Mouse (Mus musculus): ENCODE results near the gene Ccnt1. TPM values are rescaled to one million over a fixed set of nuclear protein-coding genes. Genes with fewer than 3 reads are reported as not detected.
A peak's percentile ranks its signal among the peaks of the same experiment; 100 is the strongest.
"Not testable (repeated sequence)": the region's sequence is repeated elsewhere in the genome, so short reads cannot be mapped to it uniquely, and the experiment has no call there.

Ccnt1 gene
- polyA plus RNA-seq, 1 experiment from 2014 or later: 65.8 TPM

GRCm38 (mm10) chr15:98587751-98588150 lies 17.0 kb upstream of the Ccnt1 start:
- H3K9me3 ChIP-seq (ENCODE audit: control insufficient read depth, low read length): no peaks in the 10 kb centered on the region
- H3K4me2 ChIP-seq (ENCODE audit: low read length): no peak overlapping the region
- H3K27me3 ChIP-seq (ENCODE audit: control insufficient read depth, insufficient read depth, low read length): no peaks in the 10 kb centered on the region
- WGBS: 91% methylated on average over 11 of the region's 11 CpGs
- no peak overlapping the region for H3K27ac ChIP-seq (replicated peaks; ENCODE audit: low read depth, low read length)
- ATAC-seq (ENCODE audit: low FRiP score, low TSS enrichment): no peak
- DNase-seq: no peak
- no peak overlapping the region for H3K9ac ChIP-seq (replicated peaks; ENCODE audit: low read length)
- H3K36me3 ChIP-seq (ENCODE audit: control insufficient read depth, insufficient read depth, low read length): peaks cover 33% of the 10 kb centered on the region
- H3K4me1 ChIP-seq (ENCODE audit: control insufficient read depth, insufficient read depth, low read length): no peaks in the 10 kb centered on the region
- H3K4me3 ChIP-seq (replicated peaks; ENCODE audit: low read depth, low read length): no peak overlapping the region

GRCm38 (mm10) chr15:98586141-98586540 lies 15.4 kb upstream of the Ccnt1 start:
- H3K9ac ChIP-seq (replicated peaks; ENCODE audit: low read length); H3K4me2 ChIP-seq (ENCODE audit: low read length); H3K4me3 ChIP-seq (replicated peaks; ENCODE audit: low read depth, low read length); DNase-seq; H3K4me1 ChIP-seq (ENCODE audit: control insufficient read depth, insufficient read depth, low read length); H3K27me3 ChIP-seq (ENCODE audit: control insufficient read depth, insufficient read depth, low read length); H3K9me3 ChIP-seq (ENCODE audit: control insufficient read depth, low read length); H3K27ac ChIP-seq (replicated peaks; ENCODE audit: low read depth, low read length); ATAC-seq (ENCODE audit: low FRiP score, low TSS enrichment): not testable (repeated sequence)
- peaks cover 17% of the 10 kb centered on the region for H3K36me3 ChIP-seq (ENCODE audit: control insufficient read depth, insufficient read depth, low read length)
- WGBS: 86% methylated on average over 9 of the region's 9 CpGs

GRCm38 (mm10) chr15:98585421-98585820 lies 14.7 kb upstream of the Ccnt1 start:
- Histone ChIP-seq H3K36me3 (ENCODE audit: control insufficient read depth, insufficient read depth, low read length) (peaks cover 10% of the 10 kb centered on the region; the same call in 1 of the 2 replicates), H3K4me1 (ENCODE audit: control insufficient read depth, insufficient read depth, low read length) (no peaks in the 10 kb centered on the region), H3K27me3 (ENCODE audit: control insufficient read depth, insufficient read depth, low read length) (no peaks in the 10 kb centered on the region), H3K27ac (replicated peaks; ENCODE audit: low read depth, low read length) (no peak overlapping the region), H3K9ac (replicated peaks; ENCODE audit: low read length) (no peak overlapping the region), H3K4me2 (ENCODE audit: low read length) (no peak overlapping the region), H3K4me3 (replicated peaks; ENCODE audit: low read depth, low read length) (no peak overlapping the region), H3K9me3 (ENCODE audit: control insufficient read depth, low read length) (no peaks in the 10 kb centered on the region)
- ATAC-seq (ENCODE audit: low FRiP score, low TSS enrichment) (no peak), DNase-seq (no peak)
- WGBS: 43% methylated on average over 7 of the region's 7 CpGs

GRCm38 (mm10) chr15:98582996-98583395 lies 12.3 kb upstream of the Ccnt1 start:
- Histone ChIP-seq H3K4me1 (ENCODE audit: control insufficient read depth, insufficient read depth, low read length) (no peaks in the 10 kb centered on the region), H3K27me3 (ENCODE audit: control insufficient read depth, insufficient read depth, low read length) (no peaks in the 10 kb centered on the region), H3K4me2 (ENCODE audit: low read length) (no peak overlapping the region), H3K9me3 (ENCODE audit: control insufficient read depth, low read length) (no peaks in the 10 kb centered on the region), H3K9ac (replicated peaks; ENCODE audit: low read length) (no peak overlapping the region), H3K4me3 (replicated peaks; ENCODE audit: low read depth, low read length) (no peak overlapping the region), H3K27ac (replicated peaks; ENCODE audit: low read depth, low read length) (no peak overlapping the region), H3K36me3 (ENCODE audit: control insufficient read depth, insufficient read depth, low read length) (no peaks in the 10 kb centered on the region)
- DNase-seq (no peak), ATAC-seq (ENCODE audit: low FRiP score, low TSS enrichment) (no peak)
- 85% methylated on average over 8 of the region's 8 CpGs for WGBS

- Histone ChIP-seq H3K4me3 (replicated peaks; ENCODE audit: low read depth, low read length) (no peak overlapping the region), H3K36me3 (ENCODE audit: control insufficient read depth, insufficient read depth, low read length) (no peaks in the 10 kb centered on the region), H3K27me3 (ENCODE audit: control insufficient read depth, insufficient read depth, low read length) (no peaks in the 10 kb centered on the region), H3K27ac (replicated peaks; ENCODE audit: low read depth, low read length) (no peak overlapping the region), H3K9me3 (ENCODE audit: control insufficient read depth, low read length) (no peaks in the 10 kb centered on the region), H3K4me1 (ENCODE audit: control insufficient read depth, insufficient read depth, low read length) (no peaks in the 10 kb centered on the region), H3K9ac (replicated peaks; ENCODE audit: low read length) (no peak overlapping the region), H3K4me2 (ENCODE audit: low read length) (no peak overlapping the region)
- ATAC-seq (ENCODE audit: low FRiP score, low TSS enrichment) (no peak), DNase-seq (no peak)
- 85% methylated on average over 8 of the region's 8 CpGs for WGBS
These were observed 11.7 kb upstream of the Ccnt1 start for GRCm38 (mm10) chr15:98582410-98582809.

GRCm38 (mm10) chr15:98579795-98580464 lies 9.2 kb upstream of the Ccnt1 start:
- Histone ChIP-seq H3K9me3 (ENCODE audit: control insufficient read depth, low read length) (no peaks in the 10 kb centered on the region), H3K27me3 (ENCODE audit: control insufficient read depth, insufficient read depth, low read length) (no peaks in the 10 kb centered on the region), H3K36me3 (ENCODE audit: control insufficient read depth, insufficient read depth, low read length) (no peaks in the 10 kb centered on the region), H3K4me2 (ENCODE audit: low read length) (no peak overlapping the region), H3K4me3 (replicated peaks; ENCODE audit: low read depth, low read length) (no peak overlapping the region), H3K27ac (replicated peaks; ENCODE audit: low read depth, low read length) (no peak overlapping the region), H3K4me1 (ENCODE audit: control insufficient read depth, insufficient read depth, low read length) (no peaks in the 10 kb centered on the region), H3K9ac (replicated peaks; ENCODE audit: low read length) (no peak overlapping the region)
- peak; percentile 58; the same call in 1 of the 2 replicates for ATAC-seq (ENCODE audit: low FRiP score, low TSS enrichment)
- peak; percentile 92 for DNase-seq
- WGBS: 36% methylated on average over 5 of the region's 5 CpGs

GRCm38 (mm10) chr15:98579310-98579709 lies 8.6 kb upstream of the Ccnt1 start:
- Histone ChIP-seq H3K4me1 (ENCODE audit: control insufficient read depth, insufficient read depth, low read length) (no peaks in the 10 kb centered on the region), H3K27ac (replicated peaks; ENCODE audit: low read depth, low read length) (no peak overlapping the region), H3K27me3 (ENCODE audit: control insufficient read depth, insufficient read depth, low read length) (no peaks in the 10 kb centered on the region), H3K4me3 (replicated peaks; ENCODE audit: low read depth, low read length) (no peak overlapping the region), H3K4me2 (ENCODE audit: low read length) (no peak overlapping the region), H3K9me3 (ENCODE audit: control insufficient read depth, low read length) (no peaks in the 10 kb centered on the region), H3K36me3 (ENCODE audit: control insufficient read depth, insufficient read depth, low read length) (no peaks in the 10 kb centered on the region), H3K9ac (replicated peaks; ENCODE audit: low read length) (no peak overlapping the region)
- 64% methylated on average over 2 of the region's 2 CpGs for WGBS
- ATAC-seq (ENCODE audit: low FRiP score, low TSS enrichment) (no peak), DNase-seq (no peak)

GRCm38 (mm10) chr15:98573293-98573692 lies 2.6 kb upstream of the Ccnt1 start:
- Histone ChIP-seq H3K9ac (replicated peaks; ENCODE audit: low read length) (no peak overlapping the region), H3K4me3 (replicated peaks; ENCODE audit: low read depth, low read length) (no peak overlapping the region), H3K4me1 (ENCODE audit: control insufficient read depth, insufficient read depth, low read length) (peaks cover 8% of the 10 kb centered on the region), H3K36me3 (ENCODE audit: control insufficient read depth, insufficient read depth, low read length) (no peaks in the 10 kb centered on the region), H3K9me3 (ENCODE audit: control insufficient read depth, low read length) (no peaks in the 10 kb centered on the region), H3K4me2 (ENCODE audit: low read length) (no peak overlapping the region), H3K27ac (replicated peaks; ENCODE audit: low read depth, low read length) (no peak overlapping the region), H3K27me3 (ENCODE audit: control insufficient read depth, insufficient read depth, low read length) (no peaks in the 10 kb centered on the region)
- ATAC-seq (ENCODE audit: low FRiP score, low TSS enrichment) (no peak), DNase-seq (no peak)
- 78% methylated on average over 4 of the region's 4 CpGs for WGBS

- 84% methylated on average over 4 of the region's 4 CpGs for WGBS
- Histone ChIP-seq H3K27ac (replicated peaks; ENCODE audit: low read depth, low read length) (no peak overlapping the region), H3K27me3 (ENCODE audit: control insufficient read depth, insufficient read depth, low read length) (no peaks in the 10 kb centered on the region), H3K4me3 (replicated peaks; ENCODE audit: low read depth, low read length) (no peak overlapping the region), H3K36me3 (ENCODE audit: control insufficient read depth, insufficient read depth, low read length) (no peaks in the 10 kb centered on the region; the same call in 1 of the 2 replicates), H3K9me3 (ENCODE audit: control insufficient read depth, low read length) (no peaks in the 10 kb centered on the region), H3K4me2 (ENCODE audit: low read length) (no peak overlapping the region), H3K4me1 (ENCODE audit: control insufficient read depth, insufficient read depth, low read length) (peaks cover 27% of the 10 kb centered on the region), H3K9ac (replicated peaks; ENCODE audit: low read length) (no peak overlapping the region)
- ATAC-seq (ENCODE audit: low FRiP score, low TSS enrichment) (no peak), DNase-seq (no peak)
These were observed 843 bp downstream of the Ccnt1 start for GRCm38 (mm10) chr15:98569795-98570365.
